Mouse (Mus musculus) liver, postnatal 0 days (tissue): ENCODE results near the gene Cd300lg.

ENCODE experiments used
- CTCF ChIP-seq: sonication (generic); IDR thresholded peaks from 2 replicates; pipeline ENCODE4 v1.5.1; 2016; ENCODE audit warnings: antibody characterized with exemption, low read depth
- EP300 ChIP-seq: IDR thresholded peaks from 2 replicates; pipeline ENCODE4 v1.6.1; 2016; ENCODE audit warnings: antibody characterized with exemption, low read depth, mild to moderate bottlenecking

DNA sequence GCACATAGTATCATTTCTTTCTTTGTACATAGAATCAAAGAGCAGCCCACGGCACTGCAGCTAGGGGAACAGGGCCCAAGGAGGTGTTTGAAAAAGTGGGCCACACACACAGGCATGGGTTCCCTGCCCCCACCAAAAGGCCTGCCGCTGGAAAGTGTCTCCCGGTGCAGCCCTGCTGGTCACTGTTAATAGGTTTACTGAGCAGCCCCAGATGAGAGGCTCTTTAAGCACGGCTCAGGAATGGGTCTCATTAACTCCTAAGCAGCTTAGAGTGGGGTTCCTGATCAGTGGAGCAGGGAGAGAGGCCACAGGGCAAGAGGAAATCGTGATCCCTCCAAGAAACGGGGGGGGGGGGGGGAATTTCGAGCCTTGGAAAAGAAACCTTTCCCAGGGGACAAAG is 42.9 kb downstream of the Cd300lg start:
- no peak for TF ChIP-seq CTCF
- TF ChIP-seq EP300, result no peak
